Mouse (Mus musculus): ENCODE data around the gene Slc1a4. TPM values are rescaled to one million over a fixed set of nuclear protein-coding genes. Genes with fewer than 3 reads are reported as not detected.

Gene Slc1a4
- polyA plus RNA-seq, 1 experiment from 2014 or later: 7.3 TPM

DNA sequence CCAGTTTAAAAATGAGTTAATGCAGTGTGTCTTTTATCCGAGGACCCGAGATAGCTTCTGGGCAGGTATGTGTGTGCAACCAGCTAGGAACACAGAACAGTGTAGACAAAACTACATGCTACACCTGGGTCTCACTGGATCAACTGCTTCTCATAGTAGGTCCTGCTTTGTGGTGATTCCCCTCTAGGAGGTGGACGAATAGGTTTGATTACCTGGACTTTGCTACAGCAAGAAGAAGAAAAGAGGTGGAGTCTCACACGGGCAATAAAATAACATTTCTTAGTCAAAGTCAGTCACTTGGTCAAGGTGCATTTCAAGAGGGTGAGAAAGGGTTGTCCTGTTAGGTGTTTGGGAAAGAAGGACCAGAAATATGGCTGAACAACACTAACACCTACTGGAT lies 11.4 kb upstream of the Slc1a4 start:
- DNase-seq: no peak
- Histone ChIP-seq H3K4me1 (replicated peaks) (no peaks in the 10 kb centered on the region), H3K27me3 (no peaks in the 10 kb centered on the region), H3K4me2 (no peak overlapping the region), H3K9ac (no peak overlapping the region), H3K9me3 (replicated peaks) (no peaks in the 10 kb centered on the region), H3K36me3 (no peaks in the 10 kb centered on the region), H3K4me3 (replicated peaks) (no peak overlapping the region), H3K27ac (no peak overlapping the region)
- WGBS (ENCODE audit: insufficient replicate concordance): 67% methylated on average over 4 of the region's 4 CpGs
- no peak for ATAC-seq (ENCODE audit: low read depth)

DNA sequence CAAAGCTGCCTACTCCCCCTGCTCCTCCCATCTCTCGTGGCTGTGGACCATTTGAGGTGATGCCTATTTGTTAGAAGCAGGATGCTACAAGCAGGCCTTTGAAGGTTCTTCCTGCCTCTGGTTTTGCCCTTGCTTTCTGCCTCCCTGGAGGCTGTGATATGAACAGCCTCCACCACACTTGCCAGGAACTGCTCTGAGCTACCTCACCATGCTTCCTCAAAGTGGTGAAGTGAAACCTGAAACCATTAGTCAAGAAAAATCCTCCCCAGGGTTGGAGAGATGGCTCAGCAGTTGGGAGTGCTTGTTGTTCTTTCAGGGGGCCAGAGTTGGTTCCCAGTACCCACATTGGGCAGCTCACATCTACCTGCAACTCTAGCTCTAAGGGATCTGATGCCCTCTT lies 9.1 kb upstream of the Slc1a4 start:
- Histone ChIP-seq H3K27ac (no peak overlapping the region), H3K27me3 (no peaks in the 10 kb centered on the region), H3K4me1 (replicated peaks) (no peaks in the 10 kb centered on the region), H3K9ac (no peak overlapping the region), H3K4me2 (no peak overlapping the region), H3K36me3 (no peaks in the 10 kb centered on the region), H3K4me3 (replicated peaks) (no peak overlapping the region), H3K9me3 (replicated peaks) (no peaks in the 10 kb centered on the region)
- 27% methylated on average over 1 of the region's 1 CpGs for WGBS (ENCODE audit: insufficient replicate concordance)
- ATAC-seq (ENCODE audit: low read depth) (no peak), DNase-seq (no peak)

DNA sequence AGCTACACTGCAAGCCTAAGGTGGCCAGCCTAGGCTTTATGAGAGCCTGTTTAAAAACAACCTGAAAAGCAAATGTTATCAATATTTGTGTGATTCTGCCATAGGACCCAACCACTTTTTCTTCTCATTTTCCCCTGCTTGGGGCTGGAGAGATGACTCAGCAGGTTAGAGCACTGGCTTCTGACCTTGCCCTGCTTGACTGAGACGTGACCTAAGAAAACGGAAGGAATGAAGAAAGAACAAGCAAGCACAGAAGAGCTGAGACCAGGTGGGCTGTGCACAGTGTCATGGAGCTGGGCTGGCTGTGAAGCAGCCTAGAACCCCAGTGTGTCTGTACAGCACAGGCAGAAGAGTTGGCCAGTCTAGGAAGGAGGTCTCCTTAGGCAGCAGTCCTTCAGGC lies 6.2 kb upstream of the Slc1a4 start:
- H3K27ac ChIP-seq: no peak overlapping the region
- 35% methylated on average over 2 of the region's 2 CpGs for WGBS (ENCODE audit: insufficient replicate concordance)

DNA sequence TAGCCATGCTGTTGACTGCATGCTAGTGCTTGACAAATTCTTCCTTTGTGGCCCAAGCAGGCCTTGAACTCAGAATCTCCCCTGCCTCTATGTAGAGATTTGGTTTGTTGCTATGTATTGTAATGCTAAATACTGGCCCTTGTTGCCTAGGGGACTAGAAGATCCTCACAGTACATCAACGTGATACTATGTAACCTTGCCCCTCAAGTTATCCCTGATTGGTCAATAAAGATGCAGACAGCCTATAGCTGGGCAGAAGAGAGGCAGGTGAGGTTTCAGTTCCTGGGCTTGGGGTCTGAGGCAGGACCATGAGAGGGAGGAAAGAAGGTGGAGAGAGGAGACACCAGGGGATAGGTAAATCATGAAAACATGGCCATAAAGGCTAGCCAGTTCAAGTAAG lies 1.8 kb upstream of the Slc1a4 start:
- Histone ChIP-seq H3K27ac (no peak overlapping the region), H3K4me3 (replicated peaks) (no peak overlapping the region), H3K9ac (no peak overlapping the region), H3K27me3 (no peaks in the 10 kb centered on the region), H3K9me3 (replicated peaks) (no peaks in the 10 kb centered on the region), H3K36me3 (no peaks in the 10 kb centered on the region), H3K4me1 (replicated peaks) (peaks cover 37% of the 10 kb centered on the region), H3K4me2 (no peak overlapping the region)
- ATAC-seq (ENCODE audit: low read depth): no peak
- WGBS (ENCODE audit: insufficient replicate concordance): 35% methylated on average over 1 of the region's 1 CpGs
- DNase-seq: no peak

More for the DNA sequence above, 6.2 kb upstream of the Slc1a4 start:
- no peaks in the 10 kb centered on the region for H3K9me3 ChIP-seq (replicated peaks)
- peaks cover 3% of the 10 kb centered on the region for H3K4me1 ChIP-seq (replicated peaks)
- DNase-seq: no peak
- no peak overlapping the region for H3K4me2 ChIP-seq
- H3K9ac ChIP-seq: no peak overlapping the region
- H3K4me3 ChIP-seq (replicated peaks): no peak overlapping the region
- no peak for ATAC-seq (ENCODE audit: low read depth)
- no peaks in the 10 kb centered on the region for H3K36me3 ChIP-seq
- H3K27me3 ChIP-seq: no peaks in the 10 kb centered on the region

DNA sequence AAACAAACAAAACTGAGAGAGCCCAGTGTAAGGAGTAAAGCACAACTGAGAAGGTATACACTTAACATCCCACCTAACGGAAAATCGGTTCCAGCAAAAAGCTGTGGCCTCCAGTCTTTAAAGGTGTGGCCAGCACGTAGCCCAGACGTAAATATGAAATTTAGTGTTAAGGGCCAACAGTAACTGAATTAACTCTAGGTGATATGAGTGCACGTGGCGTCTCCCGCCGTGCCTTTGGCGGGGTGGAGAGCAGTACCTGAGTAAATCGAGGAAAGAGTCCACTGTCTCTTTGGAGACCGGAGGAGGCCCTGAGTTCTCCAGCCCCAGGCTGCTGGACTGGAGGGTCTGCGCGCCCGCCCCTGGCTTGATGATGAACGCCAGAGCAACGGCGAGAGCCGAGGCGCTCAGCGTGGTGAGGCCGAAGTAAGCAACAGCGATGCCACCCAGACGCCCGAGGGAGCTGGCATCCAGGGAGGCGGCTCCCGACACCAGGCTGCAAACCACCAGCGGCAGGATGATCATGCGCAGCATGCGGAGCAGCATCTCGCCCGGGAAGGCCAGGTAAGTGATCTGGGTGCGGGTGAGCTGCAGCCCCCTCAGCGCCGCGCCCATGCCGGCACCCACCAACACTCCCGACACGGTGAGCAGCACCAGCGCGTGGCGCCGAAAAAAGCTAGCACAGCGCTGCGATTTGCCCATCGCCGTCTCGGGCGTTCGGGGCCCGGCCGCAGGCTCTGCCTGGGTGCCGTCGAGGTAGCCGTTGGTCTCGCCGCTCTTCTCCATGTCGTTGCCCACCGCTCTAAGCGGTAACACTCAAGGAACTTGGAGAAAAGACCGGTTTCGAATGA lies 599 bp downstream of the Slc1a4 start:
- WGBS (ENCODE audit: insufficient replicate concordance): 2% methylated on average over 61 of the region's 61 CpGs
- H3K27me3 ChIP-seq: no peaks in the 10 kb centered on the region

DNA sequence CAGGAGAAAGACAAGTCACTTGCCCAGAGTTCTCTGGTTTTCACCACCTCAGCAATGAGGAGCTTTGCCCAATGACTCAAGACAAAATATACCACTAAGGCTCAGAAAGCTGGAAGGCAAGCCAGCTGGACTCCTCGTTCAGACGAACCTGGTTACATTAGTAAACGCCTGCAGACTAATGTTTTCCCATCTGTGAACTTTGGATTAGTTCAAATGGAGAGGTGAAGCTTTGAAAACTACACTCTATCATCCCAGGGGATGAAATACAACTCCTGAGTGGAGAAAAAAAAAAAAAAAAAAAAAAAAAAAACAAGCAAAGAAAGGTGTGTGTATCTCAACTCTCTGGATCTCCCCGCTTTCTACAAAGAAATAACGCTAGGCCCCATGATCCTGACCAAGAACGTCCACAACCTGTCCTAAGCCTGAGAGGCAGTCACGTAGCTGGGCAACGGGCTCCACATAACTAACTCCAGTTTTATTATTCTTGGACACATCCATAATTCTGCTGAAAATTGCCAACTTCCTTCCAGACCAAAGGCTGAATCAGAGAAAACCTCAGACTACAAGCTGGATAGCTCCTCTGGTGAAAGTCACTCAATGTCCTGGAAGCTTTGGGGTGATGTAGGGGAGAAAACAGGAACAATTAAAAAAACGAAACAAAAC lies 1.4 kb downstream of the Slc1a4 start:
- peaks cover 43% of the 10 kb centered on the region for H3K4me1 ChIP-seq (replicated peaks)
- H3K4me3 ChIP-seq (replicated peaks): peak overlapping the region; percentile 80
- no peak for ATAC-seq (ENCODE audit: low read depth)

More for the DNA sequence above, 599 bp downstream of the Slc1a4 start:
- ATAC-seq (ENCODE audit: low read depth) (peak; percentile 14), DNase-seq (peak; percentile 47)
- H3K9ac ChIP-seq: peak overlapping the region; percentile 94
- peaks cover 37% of the 10 kb centered on the region for H3K4me1 ChIP-seq (replicated peaks)
- H3K27ac ChIP-seq: peak overlapping the region; percentile 97
- H3K36me3 ChIP-seq: no peaks in the 10 kb centered on the region
- peak overlapping the region; percentile 80 for H3K4me3 ChIP-seq (replicated peaks)
- H3K4me2 ChIP-seq: peak overlapping the region; percentile 100
- no peaks in the 10 kb centered on the region for H3K9me3 ChIP-seq (replicated peaks)

DNA sequence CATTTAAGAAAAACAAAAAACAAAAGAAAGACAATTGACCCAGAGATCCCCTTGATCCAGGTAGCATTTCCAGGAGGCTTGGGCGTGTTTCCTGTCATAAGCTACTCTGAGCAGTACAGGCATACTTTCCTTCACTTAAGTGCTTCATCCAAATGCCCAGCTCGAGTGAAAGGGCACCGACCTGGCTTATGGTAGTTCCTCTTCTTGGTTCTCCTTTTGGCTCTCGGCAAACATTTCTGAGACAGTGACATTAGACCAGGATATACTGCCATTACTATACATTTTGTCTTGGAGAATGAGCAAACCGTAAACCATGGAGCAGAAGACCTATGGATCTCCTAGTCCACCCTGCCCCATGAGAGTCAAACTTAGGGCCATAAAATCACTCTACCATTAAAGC lies 2.8 kb downstream of the Slc1a4 start:
- Histone ChIP-seq H3K4me2 (peak overlapping the region; percentile 100), H3K27ac (no peak overlapping the region), H3K36me3 (no peaks in the 10 kb centered on the region), H3K4me1 (replicated peaks) (peaks cover 58% of the 10 kb centered on the region), H3K9ac (peak overlapping the region; percentile 44; the same call in 1 of the 2 replicates), H3K27me3 (no peaks in the 10 kb centered on the region), H3K9me3 (replicated peaks) (no peaks in the 10 kb centered on the region), H3K4me3 (replicated peaks) (0 out of 2 replicates have a peak overlapping the region, but pooled peaks have one; percentile 80)
- WGBS (ENCODE audit: insufficient replicate concordance): 48% methylated on average over 5 of the region's 5 CpGs
- ATAC-seq (ENCODE audit: low read depth) (no peak), DNase-seq (no peak)

More for the DNA sequence above, 1.4 kb downstream of the Slc1a4 start:
- peak overlapping the region; percentile 100 for H3K4me2 ChIP-seq
- H3K36me3 ChIP-seq: no peaks in the 10 kb centered on the region
- no peak for DNase-seq
- H3K27me3 ChIP-seq: no peaks in the 10 kb centered on the region
- peak overlapping the region; percentile 97 for H3K27ac ChIP-seq
- 54% methylated on average over 9 of the region's 9 CpGs for WGBS (ENCODE audit: insufficient replicate concordance)
- peak overlapping the region; percentile 94 for H3K9ac ChIP-seq
- H3K9me3 ChIP-seq (replicated peaks): no peaks in the 10 kb centered on the region

DNA sequence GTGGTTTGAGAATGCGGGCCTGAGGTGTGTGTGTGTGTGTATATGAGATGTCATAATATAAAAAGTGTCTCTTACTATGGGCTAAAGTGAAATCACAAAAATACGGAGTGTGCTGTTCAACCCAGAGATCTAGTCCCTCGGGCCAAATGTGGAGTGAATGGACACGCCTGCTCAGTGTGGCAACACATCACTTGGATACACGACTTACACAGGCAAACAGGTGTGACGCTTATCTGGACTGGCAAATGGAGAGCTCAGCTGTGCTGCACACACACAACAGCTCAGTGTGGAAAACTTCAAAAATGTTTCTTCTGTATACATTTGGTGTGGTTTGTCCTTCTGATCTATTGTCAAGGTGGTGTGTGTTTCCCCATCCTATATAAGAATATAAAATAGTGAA lies 3.7 kb downstream of the Slc1a4 start:
- no peaks in the 10 kb centered on the region for H3K36me3 ChIP-seq
- no peaks in the 10 kb centered on the region for H3K9me3 ChIP-seq (replicated peaks)
- H3K4me2 ChIP-seq: no peak overlapping the region
- no peak overlapping the region for H3K4me3 ChIP-seq (replicated peaks)
- H3K27ac ChIP-seq: no peak overlapping the region
- H3K27me3 ChIP-seq: no peaks in the 10 kb centered on the region
- no peak for ATAC-seq (ENCODE audit: low read depth)
- DNase-seq: no peak
- H3K9ac ChIP-seq: no peak overlapping the region
- H3K4me1 ChIP-seq (replicated peaks): peaks cover 63% of the 10 kb centered on the region
- 66% methylated on average over 6 of the region's 6 CpGs for WGBS (ENCODE audit: insufficient replicate concordance)

DNA sequence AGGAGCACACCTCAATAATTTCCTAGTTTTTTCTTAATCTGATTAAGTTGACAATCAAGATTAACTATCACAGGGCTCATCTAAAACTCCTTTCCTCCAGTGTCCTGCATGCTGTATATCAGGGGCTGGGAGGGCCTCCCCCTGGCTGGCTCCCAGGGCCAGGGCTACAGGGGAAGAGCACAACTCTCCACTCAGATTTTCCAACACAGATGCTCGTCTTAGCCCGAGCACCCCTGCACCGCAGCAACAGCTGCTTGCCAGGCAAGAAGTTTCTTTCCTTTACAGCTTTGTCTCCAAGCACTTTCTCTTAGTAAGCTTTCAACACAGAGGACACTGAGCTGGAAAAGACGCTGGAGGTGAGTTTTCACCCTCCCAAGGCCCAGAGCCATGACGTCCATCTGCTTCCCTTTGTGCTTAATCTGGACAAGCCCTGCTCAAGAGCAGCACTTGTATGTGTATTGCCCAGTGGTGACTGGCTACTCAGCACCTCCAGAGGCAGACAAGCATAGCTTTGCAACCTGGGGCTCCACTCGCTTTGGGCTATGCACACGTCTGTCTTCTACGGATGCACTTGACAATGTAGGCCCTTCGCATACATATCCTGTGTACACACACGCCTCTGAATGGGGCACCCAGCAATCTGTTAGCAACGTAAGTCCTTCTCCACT lies 6.1 kb downstream of the Slc1a4 start:
- H3K4me3 ChIP-seq (replicated peaks): no peak overlapping the region
- H3K9ac ChIP-seq: no peak overlapping the region
- DNase-seq (no peak), ATAC-seq (ENCODE audit: low read depth) (no peak)
- H3K4me1 ChIP-seq (replicated peaks): peaks cover 59% of the 10 kb centered on the region
- H3K27me3 ChIP-seq: no peaks in the 10 kb centered on the region
- H3K36me3 ChIP-seq: no peaks in the 10 kb centered on the region
- no peak overlapping the region for H3K4me2 ChIP-seq
- no peaks in the 10 kb centered on the region for H3K9me3 ChIP-seq (replicated peaks)
- WGBS (ENCODE audit: insufficient replicate concordance): 80% methylated on average over 11 of the region's 11 CpGs
- H3K27ac ChIP-seq: 0 out of 2 replicates have a peak overlapping the region, but pooled peaks have one; percentile 10

DNA sequence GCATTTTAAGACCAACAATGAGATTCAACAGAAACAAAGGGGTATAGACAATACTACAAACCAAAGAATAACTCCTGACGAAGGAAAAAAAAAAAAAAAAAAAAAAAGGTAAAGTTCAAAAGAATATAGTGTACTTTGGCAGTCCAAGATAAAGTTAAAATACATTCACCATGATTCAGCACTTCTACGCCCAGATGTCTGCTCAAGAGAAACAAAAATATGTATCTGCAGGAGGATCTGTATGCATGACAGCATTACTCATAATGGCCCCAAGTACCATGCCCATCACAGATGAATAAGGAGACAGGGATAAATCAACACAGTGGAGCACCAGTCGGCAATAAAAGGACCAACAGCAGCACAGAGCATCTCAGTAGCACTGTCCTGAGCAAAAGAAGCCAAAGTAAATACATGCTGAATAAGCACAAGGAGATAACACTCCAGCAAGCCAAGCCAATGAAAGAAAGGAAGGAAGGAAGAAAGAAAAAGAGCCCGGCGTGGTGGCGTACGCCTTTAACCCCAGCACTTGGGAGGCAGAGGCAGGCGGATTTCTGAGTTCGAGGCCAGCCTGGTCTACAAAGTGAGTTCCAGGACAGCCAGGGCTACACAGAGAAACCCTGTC lies 7.3 kb downstream of the Slc1a4 start:
- peak; percentile 66 for ATAC-seq (ENCODE audit: low read depth)

DNA sequence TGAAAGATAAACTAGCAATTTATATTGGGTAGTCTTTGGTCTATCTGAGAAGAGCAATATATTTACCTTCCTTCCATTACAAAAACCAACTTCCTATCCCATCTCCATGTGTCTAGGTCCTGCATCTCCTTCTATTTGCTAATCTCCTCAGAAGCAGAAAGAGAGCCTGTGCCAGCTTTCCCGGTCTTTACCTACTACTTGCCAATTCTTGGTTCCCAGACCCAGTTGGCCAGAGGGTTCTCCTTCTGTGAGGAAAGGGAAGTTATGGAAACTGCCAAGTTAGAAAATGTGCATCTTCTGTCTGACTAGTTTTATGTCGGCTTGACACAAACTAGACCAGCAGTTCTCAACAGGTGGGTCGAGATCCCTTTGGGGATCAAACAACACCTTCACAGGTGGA lies 8.5 kb downstream of the Slc1a4 start:
- H3K9me3 ChIP-seq (replicated peaks): no peaks in the 10 kb centered on the region
- H3K36me3 ChIP-seq: no peaks in the 10 kb centered on the region
- H3K9ac ChIP-seq: no peak overlapping the region
- peaks cover 40% of the 10 kb centered on the region for H3K4me1 ChIP-seq (replicated peaks)
- H3K4me3 ChIP-seq (replicated peaks): no peak overlapping the region
- no peak overlapping the region for H3K4me2 ChIP-seq
- ATAC-seq (ENCODE audit: low read depth) (no peak), DNase-seq (no peak)
- 79% methylated on average over 3 of the region's 3 CpGs for whole genome bisulfite sequencing (ENCODE audit: insufficient replicate concordance)
- H3K27ac ChIP-seq: no peak overlapping the region
- no peaks in the 10 kb centered on the region for H3K27me3 ChIP-seq

More for the DNA sequence above, 7.3 kb downstream of the Slc1a4 start:
- no peaks in the 10 kb centered on the region for H3K27me3 ChIP-seq
- 50% methylated on average over 9 of the region's 9 CpGs for WGBS (ENCODE audit: insufficient replicate concordance)
- peak overlapping the region; percentile 42 for H3K4me2 ChIP-seq
- no peak overlapping the region for H3K9ac ChIP-seq
- H3K9me3 ChIP-seq (replicated peaks): no peaks in the 10 kb centered on the region
- H3K4me1 ChIP-seq (replicated peaks): peaks cover 47% of the 10 kb centered on the region
- H3K4me3 ChIP-seq (replicated peaks): no peak overlapping the region
- H3K36me3 ChIP-seq: no peaks in the 10 kb centered on the region
- peak; percentile 42 for DNase-seq
- H3K27ac ChIP-seq: peak overlapping the region; percentile 75

All from liver, embryonic 13.5 days (tissue).